Mouse (Mus musculus) frontal cortex, adult 2 months (tissue): ENCODE results near the gene Amh. TPM values are rescaled to one million over a fixed set of nuclear protein-coding genes. Genes with fewer than 3 reads are reported as not detected.
A peak's percentile ranks its signal among the peaks of the same experiment; 100 is the strongest.
"Not testable (repeated sequence)": the region's sequence is repeated elsewhere in the genome, so short reads cannot be mapped to it uniquely, and the experiment has no call there.

Experiments
- DNase-seq, 2 experiments: peaks; one replicate each; pipeline ENCODE4 v3.0.0; 2022; ENCODE audit warnings: low spot score in 1 of 2; ENCODE audit errors: extremely low spot score in 1 of 2
- polyA plus RNA-seq: library from polyadenylated mRNA; depleted of rRNA; stranded (reverse); fragments of >200 nt; gene quantifications from 2 replicates; pipeline ENCODE4 v1.2.3, GENCODE M21; 2012

The Amh gene
- polyA plus RNA-seq, 1 experiment, result 2.6 TPM

- DNase-seq, result no peak
Observed at GRCm38 (mm10) chr10:80806341-80807056, 1.5 kb downstream of the Amh start.

DNA sequence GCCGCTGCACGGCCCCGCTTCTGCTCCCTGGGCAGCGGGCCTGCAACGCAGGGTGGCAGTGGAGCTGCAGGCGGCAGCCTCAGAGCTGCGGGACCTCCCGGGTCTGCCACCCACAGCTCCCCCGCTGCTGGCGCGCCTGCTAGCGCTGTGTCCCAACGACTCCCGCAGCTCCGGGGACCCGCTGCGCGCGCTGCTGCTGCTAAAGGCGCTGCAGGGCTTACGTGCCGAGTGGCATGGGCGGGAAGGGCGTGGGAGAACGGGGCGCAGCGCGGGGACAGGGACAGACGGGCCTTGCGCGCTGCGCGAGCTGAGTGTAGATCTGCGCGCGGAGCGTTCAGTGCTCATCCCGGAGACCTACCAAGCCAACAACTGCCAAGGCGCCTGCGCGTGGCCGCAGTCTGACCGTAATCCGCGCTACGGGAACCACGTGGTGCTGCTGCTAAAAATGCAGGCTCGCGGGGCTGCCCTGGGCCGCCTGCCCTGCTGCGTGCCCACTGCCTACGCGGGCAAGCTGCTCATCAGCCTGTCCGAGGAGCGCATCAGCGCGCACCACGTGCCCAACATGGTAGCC, 2.1 kb downstream of the Amh start:
- DNase-seq, result peak; percentile 84 to 92

DNA sequence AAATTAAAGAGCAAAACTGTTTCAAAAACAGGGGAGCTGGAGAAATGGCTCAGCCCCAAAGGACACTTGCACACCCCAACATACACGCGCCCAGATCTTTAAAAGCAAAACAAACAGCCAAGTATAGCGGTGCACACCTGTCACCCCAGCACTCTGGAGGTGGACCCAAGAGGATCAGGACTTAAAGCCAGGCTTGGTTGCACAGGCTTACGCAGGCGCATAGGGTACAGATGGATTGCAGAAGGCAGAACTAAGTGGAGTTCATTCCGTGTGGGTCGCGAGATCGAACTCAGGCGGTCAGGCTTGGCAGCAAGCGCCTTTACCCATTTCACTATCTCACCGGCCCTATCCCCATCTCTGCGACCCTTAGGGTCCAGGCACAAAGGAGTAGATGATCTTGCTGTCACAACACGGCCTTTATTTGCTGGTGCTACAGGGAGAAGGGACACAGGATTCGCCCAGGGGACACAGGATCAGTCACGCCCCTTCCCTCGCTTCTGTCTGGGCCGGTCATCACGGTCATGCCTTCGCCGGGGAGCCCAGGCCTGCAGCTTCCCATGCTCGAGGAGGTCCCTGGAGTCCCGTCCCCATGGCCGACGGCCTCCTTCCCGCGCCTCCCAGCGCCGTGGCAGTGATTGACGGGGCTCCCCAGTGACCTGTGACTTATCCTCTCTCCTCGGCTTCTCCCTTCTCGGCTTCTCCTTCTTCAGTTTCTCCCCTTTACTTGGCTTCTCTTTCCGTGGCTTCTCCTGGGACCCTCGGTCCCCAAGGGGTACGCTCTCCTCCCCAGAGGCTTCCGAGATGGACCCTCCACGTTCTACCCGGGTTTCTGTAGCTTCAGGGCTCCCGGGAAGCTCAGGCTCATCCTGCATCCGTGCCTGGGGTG, 3.3 kb downstream of the Amh start:
- peak in 1 of 2 experiments; percentile 52 for DNase-seq

GRCm38 (mm10) chr10:80808985-80809632, 4.1 kb downstream of the Amh start:
- peak in 1 of 2 experiments; percentile 65 for DNase-seq

DNA sequence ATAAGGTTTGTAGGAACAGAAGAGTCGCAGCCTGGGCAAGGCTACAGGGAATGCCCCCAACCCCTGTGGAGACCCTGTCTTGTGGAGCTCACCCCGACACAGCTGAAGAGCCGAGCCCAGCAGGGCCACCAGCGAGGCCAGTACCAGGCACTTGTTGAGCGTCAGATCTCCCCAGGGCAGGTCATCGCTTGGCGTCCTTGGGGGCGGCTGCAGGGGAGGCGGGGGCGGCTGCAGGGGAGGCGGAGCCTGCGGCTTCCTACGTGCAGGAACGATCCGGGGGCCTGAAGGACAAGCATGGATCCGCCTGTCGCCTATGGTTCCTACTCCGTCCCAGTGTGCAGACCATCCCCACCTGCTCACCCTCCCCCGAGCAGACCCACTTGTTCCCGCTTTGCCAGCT, 5.0 kb downstream of the Amh start:
- no peak for DNase-seq

- no peak for DNase-seq
Observed at GRCm38 (mm10) chr10:80812391-80813041, 7.5 kb downstream of the Amh start.

GRCm38 (mm10) chr10:80813366-80813765, 8.3 kb downstream of the Amh start, which contains the start of gene Jsrp1:
Gene Jsrp1 (minus strand): TSS chr10:80813498.
- DNase-seq, result no peak

GRCm38 (mm10) chr10:80814800-80815199, 9.8 kb downstream of the Amh start:
- DNase-seq, result no peak

- DNase-seq, result not testable (repeated sequence)
Observed at GRCm38 (mm10) chr10:80816303-80816702, 11.3 kb downstream of the Amh start.

GRCm38 (mm10) chr10:80817164-80817563, 12.1 kb downstream of the Amh start:
- no peak for DNase-seq

DNA sequence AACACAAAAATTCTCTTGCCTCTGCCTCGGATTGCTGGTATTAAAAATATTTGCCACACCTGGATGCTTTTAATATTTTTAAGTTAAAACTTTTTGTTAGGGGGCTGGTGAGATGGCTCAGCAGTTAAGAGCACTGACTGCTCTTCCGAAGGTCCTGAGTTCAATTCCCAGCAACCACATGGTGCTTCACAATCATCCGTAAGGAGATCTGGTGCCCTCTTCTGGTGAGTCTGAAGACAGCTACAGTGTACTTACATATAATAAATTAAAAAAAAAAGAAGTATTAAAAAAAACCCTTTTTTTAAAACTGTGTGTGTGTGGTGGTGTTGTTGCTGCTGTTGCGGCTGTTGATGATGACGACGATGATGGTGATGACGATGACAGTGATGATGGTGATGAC, 12.9 kb downstream of the Amh start:
- not testable (repeated sequence) for DNase-seq

DNA sequence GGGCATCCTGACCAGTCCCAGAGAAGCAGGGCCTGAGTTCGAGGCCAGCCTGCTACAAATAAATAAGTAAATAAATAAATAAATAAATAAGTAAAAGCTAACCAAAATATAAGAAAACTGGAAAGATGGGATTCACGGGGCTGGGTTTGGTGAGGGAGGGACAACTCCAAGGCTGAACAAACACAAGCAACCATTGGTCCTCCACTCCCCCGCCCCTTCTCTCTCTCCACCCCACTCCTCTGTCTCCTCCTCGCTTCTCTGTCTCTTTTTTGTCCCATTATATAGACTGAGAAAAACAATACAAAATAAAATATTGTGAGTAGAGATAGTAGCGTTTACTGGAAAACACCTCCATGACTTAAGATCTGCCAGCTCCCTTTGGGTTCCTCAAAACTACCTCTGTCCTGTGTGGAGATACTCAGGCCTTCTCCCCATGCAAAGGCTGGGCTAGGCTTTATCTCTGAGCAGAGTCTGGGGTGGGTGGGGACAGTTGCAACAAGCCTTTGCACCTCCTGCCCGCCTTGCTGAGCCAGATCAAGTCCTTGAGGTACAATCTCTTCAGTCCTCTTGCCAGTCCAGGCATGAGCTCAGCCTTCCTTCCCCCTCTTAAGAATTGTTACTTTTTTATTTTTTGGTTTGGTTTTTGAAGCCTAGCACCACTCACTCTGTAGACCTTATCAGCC, 13.7 kb downstream of the Amh start:
- DNase-seq, result no peak

DNA sequence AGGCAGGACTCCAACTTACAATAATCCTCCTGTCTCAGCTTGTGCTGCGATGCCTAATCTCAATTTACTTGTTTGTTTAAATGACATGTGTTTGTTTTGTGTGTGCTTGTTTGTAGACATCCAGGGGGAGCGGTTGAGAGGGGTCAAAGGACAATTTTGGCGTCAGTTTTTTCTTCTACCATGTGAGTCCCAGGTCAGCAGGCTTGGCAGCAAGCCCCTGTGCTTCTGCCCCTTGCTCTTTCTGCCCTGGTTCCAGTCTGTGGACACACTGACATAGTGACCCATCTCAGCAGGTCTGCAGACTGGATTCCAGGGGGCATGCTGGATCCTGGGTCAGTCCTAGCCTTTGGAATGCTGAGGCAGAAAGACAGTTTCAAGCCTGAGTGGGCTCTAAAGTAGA, 14.4 kb downstream of the Amh start:
- DNase-seq, result no peak

DNA sequence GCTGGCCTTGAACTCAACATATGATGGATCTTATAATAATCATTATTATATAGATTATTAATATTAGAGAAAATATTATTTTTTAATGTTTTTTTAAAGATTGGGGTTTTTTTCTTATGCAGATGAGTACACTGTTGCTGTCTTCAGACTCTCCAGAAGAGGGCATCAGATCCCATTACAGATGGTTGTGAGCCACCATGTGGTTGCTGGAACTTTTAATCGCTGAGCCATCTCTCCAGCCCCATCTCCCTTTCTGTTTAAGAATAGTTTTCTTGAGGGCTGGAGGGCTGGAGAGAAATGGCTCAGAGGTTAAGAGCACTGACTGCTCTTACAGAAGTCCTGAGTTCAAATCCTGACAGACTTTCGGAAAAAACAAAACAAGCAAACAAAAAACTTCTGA, 16.9 kb downstream of the Amh start:
- peak in 1 of 2 experiments; percentile 55 for DNase-seq

GRCm38 (mm10) chr10:80822528-80822927, 17.5 kb downstream of the Amh start:
- no peak for DNase-seq

DNA sequence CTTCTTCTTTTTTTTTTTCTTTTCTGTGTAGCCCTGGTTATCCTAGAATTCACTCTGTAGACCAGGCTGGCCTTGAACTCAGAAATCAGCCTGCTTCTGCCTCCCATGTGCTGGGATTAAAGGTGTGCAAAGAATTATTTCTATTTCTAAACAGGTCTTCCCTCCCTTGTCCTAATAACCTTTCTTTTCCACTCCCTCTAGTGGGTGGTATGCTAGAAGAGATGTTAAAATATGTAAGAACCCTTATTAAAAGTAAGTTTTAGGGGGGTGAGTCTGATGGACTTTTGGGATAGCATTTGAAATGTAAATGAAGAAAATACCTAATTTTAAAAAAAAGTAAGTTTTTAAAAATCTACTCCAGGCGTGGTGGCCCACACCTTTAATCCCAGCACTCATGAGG, 18.3 kb downstream of the Amh start:
- no peak for DNase-seq

GRCm38 (mm10) chr10:80823847-80824643, 19.0 kb downstream of the Amh start:
- DNase-seq, result no peak

- DNase-seq, result no peak
Observed at GRCm38 (mm10) chr10:80824827-80825226, 19.8 kb downstream of the Amh start.
